Mouse (Mus musculus): Measurements from ENCODE around the gene Capn9.

GRCm38 (mm10) chr8:124657961-124658360, 82.0 kb downstream of the Capn9 start:
- TF ChIP-seq CTCF (IDR thresholded peaks at IDR 0.05; ENCODE audit: borderline replicate concordance, extremely low read depth, insufficient read depth, insufficient read length), result no peak
- no peak for TF ChIP-seq POLR2A (IDR thresholded peaks at IDR 0.05; ENCODE audit: borderline replicate concordance, extremely low read depth, insufficient read depth, insufficient read length, poor library complexity, severe bottlenecking)

All from brain, embryonic 14.5 days (tissue).